Mouse (Mus musculus): Measurements from ENCODE around the gene Vkorc1.

- TF ChIP-seq CTCF (IDR thresholded peaks at IDR 0.05 in 2 of 3, conservative IDR thresholded peaks at IDR 0.05 in 1 of 3; ENCODE audit: control insufficient read depth in 1 of 3, insufficient read depth in 1 of 3, low read depth in 2 of 3, low read length in 3 of 3, poor library complexity in 1 of 3, severe bottlenecking in 1 of 3): no peak
- no peak for TF ChIP-seq ZNF384 (IDR thresholded peaks at IDR 0.05; ENCODE audit: low read depth, low read length)
- TF ChIP-seq USF1 (IDR thresholded peaks at IDR 0.05; ENCODE audit: low read depth, low read length): no peak
- no peak for TF ChIP-seq MXI1 (IDR thresholded peaks at IDR 0.05; ENCODE audit: low read depth, low read length)
- no peak for TF ChIP-seq EP300 (IDR thresholded peaks at IDR 0.05; ENCODE audit: low read depth in 1 of 2, low read length in 2 of 2)
- no peak for TF ChIP-seq BHLHE40 (IDR thresholded peaks at IDR 0.05; ENCODE audit: borderline replicate concordance, low read depth, low read length)
- TF ChIP-seq ZMIZ1 (IDR thresholded peaks at IDR 0.05; ENCODE audit: low read depth, low read length): no peak
- no peak for TF ChIP-seq POLR2A (IDR thresholded peaks at IDR 0.05; ENCODE audit: control insufficient read depth in 1 of 2, insufficient read depth in 1 of 2, low read depth in 1 of 2, low read length in 2 of 2, poor library complexity in 1 of 2)
- TF ChIP-seq MAFK (IDR thresholded peaks at IDR 0.05; ENCODE audit: borderline replicate concordance, low read depth, low read length): no peak
- TF ChIP-seq TCF12 (IDR thresholded peaks at IDR 0.05; ENCODE audit: low read depth, low read length): no peak
- TF ChIP-seq NELFE (IDR thresholded peaks at IDR 0.05; ENCODE audit: low read depth, low read length): no peak
- TF ChIP-seq POLR2AphosphoS5 (IDR thresholded peaks at IDR 0.05; ENCODE audit: borderline replicate concordance, low read depth, low read length): no peak
- no peak for TF ChIP-seq NRF1 (IDR thresholded peaks at IDR 0.05; ENCODE audit: insufficient read depth, low read depth, low read length, poor library complexity, severe bottlenecking)
Observed at GRCm38 (mm10) chr7:127923714-127924113, 28.3 kb upstream of the Vkorc1 start.
